Mouse (Mus musculus): ENCODE results near the gene Mroh7. TPM values are rescaled to one million over a fixed set of nuclear protein-coding genes. Genes with fewer than 3 reads are reported as not detected.

The Mroh7 gene
- polyA plus RNA-seq, 1 experiment from 2014 or later, result 1.2 TPM

GRCm38 (mm10) chr4:106633281-106634085 lies 97.2 kb downstream of the Mroh7 start:
- Histone ChIP-seq H3K27me3 (replicated peaks; ENCODE audit: control insufficient read depth, insufficient read depth, low read length) (no peaks in the 10 kb centered on the region), H3K9me3 (ENCODE audit: control insufficient read depth, low read length) (no peaks in the 10 kb centered on the region), H3K4me3 (ENCODE audit: low read length) (no peak overlapping the region), H3K4me2 (ENCODE audit: low read length) (peak overlapping the region; percentile 35; the same call in 1 of the 2 replicates), H3K9ac (ENCODE audit: low read depth, low read length) (peak overlapping the region; percentile 39; the same call in 1 of the 2 replicates), H3K27ac (ENCODE audit: low read depth, low read length) (peak overlapping the region; percentile 78), H3K4me1 (ENCODE audit: control insufficient read depth, insufficient read depth, low read depth, low read length) (peaks cover 27% of the 10 kb centered on the region), H3K36me3 (ENCODE audit: control insufficient read depth, insufficient read depth, low read length) (no peaks in the 10 kb centered on the region)
- 23% methylated on average over 8 of the region's 8 CpGs for WGBS
- ATAC-seq, result no peak

- H3K36me3 ChIP-seq (ENCODE audit: control insufficient read depth, insufficient read depth, low read length), result no peaks in the 10 kb centered on the region
- no CpG with 5 or more reads among the region's 3 CpGs for WGBS
- H3K9ac ChIP-seq (ENCODE audit: low read depth, low read length), result no peak overlapping the region
- H3K4me3 ChIP-seq (ENCODE audit: low read length), result no peak overlapping the region
- no peak overlapping the region for H3K27ac ChIP-seq (ENCODE audit: low read depth, low read length)
- H3K27me3 ChIP-seq (replicated peaks; ENCODE audit: control insufficient read depth, insufficient read depth, low read length), result no peaks in the 10 kb centered on the region
- no peaks in the 10 kb centered on the region for H3K9me3 ChIP-seq (ENCODE audit: control insufficient read depth, low read length)
- no peak overlapping the region for H3K4me2 ChIP-seq (ENCODE audit: low read length)
- no peak for ATAC-seq
- H3K4me1 ChIP-seq (ENCODE audit: control insufficient read depth, insufficient read depth, low read depth, low read length), result peaks cover 27% of the 10 kb centered on the region
These were observed 98.4 kb downstream of the Mroh7 start for GRCm38 (mm10) chr4:106632313-106632712.

Other genes starting within 250 kb of the Mroh7 start
- not detected in 2 replicates for gene Bsnd, start 238.6 kb downstream of the Mroh7 start, polyA plus RNA-seq (2015; fragmentation: Nextera tagmentation; extraction: Ambion mirVana)
- gene Dhcr24, start 169.9 kb downstream of the Mroh7 start, polyA plus RNA-seq (2015; fragmentation: Nextera tagmentation; extraction: Ambion mirVana), result 4.0 and 5.3 TPM in 2 replicates
- 0.17 TPM in 1 of 2 replicates, not detected in the other for gene Lexm, start 113.7 kb downstream of the Mroh7 start, polyA plus RNA-seq (2015; fragmentation: Nextera tagmentation; extraction: Ambion mirVana)
- gene Ttc22, start 108.5 kb downstream of the Mroh7 start, polyA plus RNA-seq (2015; fragmentation: Nextera tagmentation; extraction: Ambion mirVana), result 1.5 and 1.6 TPM in 2 replicates
- 9.3 and 10.8 TPM in 2 replicates for gene Pars2, start 79.9 kb downstream of the Mroh7 start, polyA plus RNA-seq (2015; fragmentation: Nextera tagmentation; extraction: Ambion mirVana)
- gene Ttc4, start 52.0 kb downstream of the Mroh7 start, polyA plus RNA-seq (2015; fragmentation: Nextera tagmentation; extraction: Ambion mirVana), result 140 and 152 TPM in 2 replicates
- gene Fam151a, start 3.0 kb upstream of the Mroh7 start, polyA plus RNA-seq (2015; fragmentation: Nextera tagmentation; extraction: Ambion mirVana), result not detected in 2 replicates
- 2.7 and 3.2 TPM in 2 replicates for gene Acot11, start 74.1 kb upstream of the Mroh7 start, polyA plus RNA-seq (2015; fragmentation: Nextera tagmentation; extraction: Ambion mirVana)
- 82.9 and 115 TPM in 2 replicates for gene Ssbp3, start 179.8 kb upstream of the Mroh7 start, polyA plus RNA-seq (2015; fragmentation: Nextera tagmentation; extraction: Ambion mirVana)